Mouse (Mus musculus) kidney, adult 2 months (tissue): Measurements from ENCODE around the gene Olfr851.

Experiments
- CTCF ChIP-seq: fragments of 200-500 bp; conservative IDR thresholded peaks from 2 replicates; pipeline ENCODE4 v1.5.1; 2011; ENCODE audit warnings: low read depth, mild to moderate bottlenecking, control low read depth, low read length, moderate library complexity, mixed read lengths; ENCODE audit not compliant: insufficient read depth, insufficient read length
- POLR2A ChIP-seq: fragments of 200-500 bp; IDR thresholded peaks from one replicate; pipeline ENCODE4 v1.6.1; 2011; ENCODE audit warnings: low read depth, low read length, control low read depth

DNA sequence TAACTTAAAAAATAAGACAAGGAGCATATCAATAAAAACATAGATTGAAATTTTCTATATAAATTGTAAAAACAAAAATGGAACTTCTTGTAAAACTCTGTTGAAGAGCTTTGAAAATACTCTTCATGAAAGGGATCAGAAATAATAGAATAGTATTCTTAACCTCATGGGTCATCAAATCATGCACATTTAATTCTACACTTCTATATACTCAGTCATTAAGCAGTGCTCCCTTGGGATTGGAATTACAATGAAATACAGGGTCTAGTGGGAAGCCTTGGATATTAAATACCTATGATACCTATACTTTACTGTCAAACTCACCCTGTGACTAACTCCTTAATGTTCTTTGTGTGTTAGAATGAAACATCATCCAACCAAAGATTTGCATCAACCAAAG is at the start of gene Olfr851:
- TF ChIP-seq CTCF (no peak), POLR2A (no peak)
